Mouse (Mus musculus) T-helper 2 cell (primary cell): ENCODE data around the gene Tirap.

ENCODE experiments used
- in situ Hi-C: fragments of 300-600 bp; cut with MboI, MseI; formaldehyde crosslinking; loops from one replicate; pipeline ENCODE4 v1.15.1; 2025; ENCODE audit warnings: high pct_unique_total_duplicates

Tirap gene

DNA sequence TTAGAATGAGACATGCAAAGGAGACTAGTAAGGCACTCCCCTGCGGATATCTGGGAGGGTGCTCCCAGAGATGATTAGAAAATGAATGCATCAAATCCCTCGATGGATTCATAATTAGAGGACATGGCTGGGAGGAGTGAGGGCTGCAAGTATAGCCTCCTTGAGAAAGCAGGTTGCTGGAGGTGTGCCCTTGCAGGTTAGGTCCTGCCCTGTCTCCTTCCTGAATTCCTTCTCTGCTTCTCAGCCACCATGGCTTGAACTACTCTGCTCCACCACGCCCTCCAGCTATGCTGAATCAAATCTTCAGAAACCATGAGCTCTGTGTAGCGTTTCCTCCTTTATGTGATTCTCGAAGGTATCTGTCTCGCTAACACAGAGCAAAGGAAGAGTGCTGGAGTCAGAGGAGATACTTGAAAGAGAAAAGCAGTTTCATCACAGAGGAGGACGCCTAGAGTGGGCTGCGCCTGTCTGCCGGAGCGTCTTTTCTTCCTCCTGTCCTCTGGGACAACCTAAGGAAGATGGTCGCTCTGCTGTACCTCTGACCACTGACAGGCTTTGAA, 7.0 kb downstream of the Tirap start:
- in situ Hi-C loops = no loop called here

DNA sequence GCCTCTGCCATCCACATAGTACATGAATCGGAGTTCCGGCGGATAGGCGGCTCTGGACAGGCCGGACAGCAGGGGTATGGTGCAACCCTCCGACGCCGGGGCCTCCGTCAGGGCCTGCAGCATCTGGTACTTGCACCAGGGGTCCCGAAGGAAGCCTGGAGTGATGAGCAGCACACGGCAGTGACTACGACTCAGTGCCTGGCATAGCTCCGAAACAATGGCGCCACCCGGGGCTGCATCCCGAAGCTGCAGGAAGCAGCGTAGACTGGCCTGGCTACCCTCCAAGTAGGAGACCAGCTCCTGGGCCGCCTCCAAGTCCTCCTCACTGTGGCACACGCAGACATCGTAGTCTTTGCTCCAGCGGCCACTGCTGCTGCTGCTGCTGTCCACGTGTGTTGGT, 11.4 kb downstream of the Tirap start:
- in situ Hi-C loops = no loop called here

DNA sequence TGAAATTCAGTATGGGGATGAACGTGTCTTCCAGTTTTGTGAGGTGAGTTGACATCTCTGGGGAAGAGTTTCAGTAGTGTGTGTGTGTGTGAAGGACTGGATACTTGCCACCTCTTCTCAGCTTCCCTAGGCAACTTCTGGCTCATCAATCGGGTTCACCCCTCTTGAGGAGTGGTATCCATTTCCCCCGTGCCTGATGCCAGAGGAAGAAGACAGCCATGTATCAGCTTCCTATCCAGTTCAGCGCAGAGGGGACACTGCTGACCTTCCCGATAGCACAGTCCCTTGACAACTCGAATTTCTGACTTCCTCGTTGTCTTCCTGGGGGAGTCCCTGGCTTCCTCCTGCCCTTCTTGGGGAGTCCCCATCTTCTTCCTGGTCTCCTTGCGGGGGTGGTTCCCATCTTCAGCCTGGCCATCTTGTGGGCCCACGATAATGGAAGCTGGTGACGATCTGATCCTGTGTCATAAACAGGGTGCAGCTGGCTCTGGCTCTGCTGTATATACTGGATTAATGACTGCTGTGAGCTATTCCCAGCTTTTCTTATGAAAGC, 12.7 kb downstream of the Tirap start:
- in situ Hi-C loops = no loop called here

DNA sequence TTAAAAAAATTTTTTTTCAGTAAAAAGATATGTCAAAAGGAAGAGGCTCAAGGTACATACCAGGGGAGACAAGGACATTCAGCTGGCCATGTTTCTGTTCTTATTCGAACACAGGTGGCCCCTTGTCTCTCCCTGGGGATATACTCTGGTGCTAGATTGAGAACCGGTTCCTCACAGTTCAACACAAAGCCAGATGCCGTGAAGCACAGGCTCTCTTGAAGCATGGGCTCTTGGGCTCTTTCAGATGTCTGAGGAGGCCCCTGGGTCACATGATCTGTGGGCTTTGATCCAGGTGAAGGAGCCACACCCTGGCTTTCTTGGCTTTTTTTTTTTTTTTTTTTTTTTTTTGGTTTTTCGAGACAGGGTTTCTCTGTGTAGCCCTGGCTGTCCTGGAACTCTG, 13.7 kb downstream of the Tirap start:
- in situ Hi-C loops = no loop called here

DNA sequence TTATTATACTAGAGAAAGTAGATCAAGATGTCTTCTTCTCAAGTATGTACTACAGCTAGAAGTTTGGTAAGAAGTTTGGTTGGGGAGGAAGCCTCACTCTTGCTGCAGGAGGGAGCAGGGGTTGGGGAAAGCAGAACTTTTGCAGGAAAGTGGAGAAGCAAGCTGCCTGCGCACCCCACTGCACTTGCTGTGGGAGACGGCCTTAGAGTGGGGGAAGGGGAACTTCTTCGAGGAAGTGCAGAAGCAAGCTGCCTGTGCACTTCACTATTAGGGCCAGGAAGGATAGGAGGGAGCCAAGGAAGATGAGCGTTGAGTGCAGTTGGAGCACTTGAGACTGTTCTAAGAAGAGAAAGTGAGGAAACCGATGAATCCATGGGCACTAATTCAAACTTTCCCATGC, 16.7 kb downstream of the Tirap start:
- in situ Hi-C loops = no loop called here

DNA sequence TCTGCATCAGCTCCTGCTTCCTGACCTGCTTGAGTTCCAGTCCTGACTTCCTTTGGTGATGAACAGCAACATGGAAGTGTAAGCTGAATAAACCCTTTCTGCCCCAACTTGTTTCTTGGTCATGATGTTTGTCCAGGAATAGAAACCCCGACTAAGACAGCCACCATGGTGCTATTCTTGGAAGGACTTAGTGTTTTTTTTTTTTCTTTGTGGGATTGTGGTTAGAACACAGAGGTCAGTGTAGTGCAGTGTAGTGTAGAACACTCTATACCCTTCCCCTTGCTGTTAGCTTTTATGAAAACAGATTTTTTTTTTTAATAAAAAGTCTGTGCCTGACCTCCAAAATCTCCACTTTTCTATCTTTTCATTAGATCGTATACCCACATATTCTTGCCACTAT, 17.3 kb downstream of the Tirap start:
- in situ Hi-C loops = no loop called here

DNA sequence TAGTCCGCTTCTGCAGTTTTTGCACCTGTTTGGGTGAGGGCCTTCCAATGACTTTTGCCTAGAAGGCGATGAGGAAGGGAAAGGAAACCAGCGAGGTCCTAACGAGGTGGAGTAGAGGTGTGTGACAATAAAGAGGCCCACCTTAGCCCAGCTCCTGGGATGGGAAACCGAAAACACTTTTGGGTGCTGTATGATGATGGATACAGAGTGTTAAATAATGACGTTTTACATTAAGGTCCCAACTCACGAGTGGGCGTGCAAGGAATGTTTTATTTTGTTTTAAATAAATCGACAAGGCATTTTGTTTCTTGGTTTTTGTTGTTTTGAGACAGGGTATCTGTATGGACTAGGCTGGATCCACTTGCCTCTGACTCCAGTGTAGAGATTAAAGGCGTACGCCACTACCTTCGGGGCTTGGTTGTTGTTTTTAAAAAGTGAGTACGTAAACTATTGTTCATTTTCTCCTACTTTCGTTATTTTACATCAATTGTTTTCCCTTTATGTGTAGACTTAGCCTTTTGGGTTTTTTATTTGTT, 23.9 kb downstream of the Tirap start:
- in situ Hi-C loops = loop anchor here (5.0 kb wide), 1 partner anchor 36 kb away; the partner anchor contains the start of gene Foxred1

DNA sequence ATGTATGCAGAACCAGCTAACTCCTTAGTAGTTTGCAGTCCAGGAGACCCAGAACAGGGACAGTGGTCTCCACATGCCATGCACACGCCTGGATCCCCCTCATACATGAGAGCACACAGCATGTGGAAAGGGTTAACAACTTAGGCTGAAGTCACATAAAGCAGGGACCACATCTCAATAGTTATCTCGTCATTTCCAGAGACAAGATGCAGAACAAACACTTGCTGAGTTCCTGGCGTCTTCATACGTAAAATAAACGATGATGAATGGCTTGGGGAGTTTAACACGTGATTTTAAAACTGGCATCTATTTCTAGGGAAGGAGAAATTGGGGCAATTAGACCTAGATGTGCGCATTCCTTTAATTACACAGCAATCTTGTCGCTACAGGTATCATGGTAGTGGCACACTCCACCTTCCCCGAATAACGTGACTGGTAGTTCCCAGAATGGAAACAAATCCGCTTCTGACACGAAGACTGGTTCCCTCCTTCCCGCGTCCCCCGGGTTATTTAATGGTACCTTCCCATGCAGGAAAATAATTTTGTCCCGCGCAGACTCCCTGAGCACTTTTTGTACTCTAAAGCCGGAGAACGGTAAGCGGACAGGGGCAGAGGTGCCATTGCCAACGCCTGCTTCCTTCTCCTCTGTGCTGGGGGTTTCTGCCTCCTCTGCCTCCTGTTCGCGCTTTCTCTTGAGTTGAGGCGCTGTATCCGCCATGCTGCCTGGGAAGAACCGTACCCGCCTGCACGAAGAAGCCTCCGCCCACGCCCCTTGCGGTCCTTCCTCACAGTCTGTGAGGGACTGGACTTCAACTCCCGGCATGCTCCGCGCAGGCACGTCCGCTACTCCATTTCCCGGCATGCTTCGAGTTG, 24.6 kb downstream of the Tirap start, which contains the start of gene Dcps:
Gene Dcps (minus strand): TSS at position 811 of the 873 bp plus-strand sequence.
- in situ Hi-C loops = loop anchor here (5.0 kb wide), 1 partner anchor 37 kb away; the partner anchor contains the start of gene Foxred1

DNA sequence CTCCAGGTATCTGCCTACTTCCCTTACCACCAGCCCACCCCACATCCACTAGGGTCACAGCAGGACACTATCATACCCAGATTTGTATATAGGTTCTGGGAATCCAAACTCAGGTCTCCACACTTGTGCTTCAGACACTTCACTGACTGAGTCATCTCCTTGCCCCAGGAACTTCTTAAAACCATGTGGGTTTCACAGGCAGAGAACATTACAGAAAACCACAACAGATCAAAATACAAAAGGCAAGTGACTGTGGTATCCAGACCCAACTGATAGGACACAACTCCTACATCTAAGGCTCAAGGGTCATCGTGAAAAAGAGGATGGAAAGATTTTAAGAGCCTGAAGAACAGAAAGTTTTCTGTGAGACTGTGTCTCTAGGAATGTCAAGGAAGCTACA, 26.8 kb downstream of the Tirap start:
- in situ Hi-C loops = no loop called here

DNA sequence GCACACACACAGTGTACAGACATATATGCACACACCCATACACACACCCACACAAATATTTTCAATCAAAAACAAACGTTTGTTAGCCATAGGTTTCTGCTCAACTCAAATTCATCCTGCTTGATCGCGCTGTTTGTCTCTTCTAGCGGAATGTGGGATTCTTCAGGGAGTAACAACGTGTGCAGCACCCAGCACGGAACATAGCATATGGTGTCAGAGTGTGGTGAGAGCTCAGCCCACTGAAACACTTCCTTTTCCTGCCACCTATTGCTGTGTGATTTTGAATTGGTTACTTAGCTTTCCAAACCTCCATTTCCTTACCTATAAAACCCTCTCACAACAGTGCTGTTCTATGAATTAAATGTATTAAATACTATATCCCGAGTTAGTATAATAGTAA, 30.0 kb downstream of the Tirap start:
- in situ Hi-C loops = no loop called here

DNA sequence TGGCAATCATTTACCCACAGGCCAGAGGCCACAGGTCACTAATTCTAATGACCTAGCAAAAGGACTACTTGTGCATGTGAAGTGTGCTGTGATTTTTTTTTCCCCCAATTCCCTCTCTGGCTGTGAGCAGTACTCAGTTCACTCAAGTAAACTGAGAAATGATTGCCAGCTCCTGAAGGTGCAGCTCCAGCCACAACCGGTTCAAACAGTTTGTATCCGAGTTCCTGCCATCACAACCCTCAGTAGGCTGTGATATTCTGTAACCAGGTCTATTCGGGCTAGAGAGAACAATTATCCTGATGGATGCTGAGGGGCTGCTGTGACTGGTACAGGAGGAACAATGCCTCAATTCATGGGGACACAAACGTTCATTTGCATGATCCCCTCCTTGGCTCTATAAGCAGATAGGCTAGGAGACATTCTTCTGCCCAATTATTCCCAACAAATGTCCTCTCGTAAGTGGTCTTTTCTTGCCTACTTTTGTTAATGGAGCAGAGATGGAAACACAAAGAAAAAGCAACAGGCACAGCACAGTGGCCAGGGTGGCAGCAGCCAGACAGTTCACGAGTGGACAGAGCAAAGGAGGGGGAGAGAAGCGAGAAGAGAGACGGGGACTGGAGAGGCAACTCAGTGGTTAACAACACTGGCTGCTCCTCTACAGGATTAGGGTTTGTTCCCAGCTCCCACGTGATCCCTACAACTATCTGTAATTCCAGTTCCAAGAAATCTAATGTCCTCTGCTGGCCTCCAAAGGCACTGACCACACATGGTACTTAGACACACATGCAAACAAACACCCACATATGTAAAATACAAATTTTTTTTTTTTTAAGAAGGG, 33.1 kb downstream of the Tirap start:
- in situ Hi-C loops = no loop called here

DNA sequence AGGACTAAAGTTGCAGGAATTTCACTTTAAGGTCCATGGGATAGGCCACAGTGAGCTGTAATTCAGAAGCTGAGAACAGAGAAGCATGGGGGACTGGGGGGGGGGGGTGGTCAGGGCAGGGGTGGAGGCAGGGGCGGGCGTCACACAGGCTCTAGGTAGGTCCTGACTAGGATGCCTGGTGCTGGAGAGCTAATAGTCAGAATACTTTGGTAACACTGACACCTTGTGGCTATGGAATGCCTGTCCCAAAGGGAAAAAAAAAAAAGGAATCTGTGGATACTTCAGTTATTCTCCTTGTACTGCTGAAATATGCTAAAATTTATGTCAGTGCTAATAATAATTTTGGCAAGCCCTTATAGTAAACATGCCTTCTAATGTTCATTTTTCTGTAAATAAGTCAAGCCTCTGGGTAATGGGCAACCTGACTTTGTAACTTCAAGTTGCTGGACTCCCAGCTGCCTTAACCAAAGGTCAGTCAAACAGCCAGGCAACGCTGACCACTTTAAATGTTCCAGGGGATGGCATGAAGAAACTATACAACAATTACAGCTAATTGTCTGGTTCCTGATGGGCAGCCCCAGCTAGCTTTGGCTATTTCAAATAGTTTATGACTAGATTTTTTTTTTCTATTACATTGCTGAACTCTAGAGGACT, 33.8 kb downstream of the Tirap start:
- in situ Hi-C loops = no loop called here

DNA sequence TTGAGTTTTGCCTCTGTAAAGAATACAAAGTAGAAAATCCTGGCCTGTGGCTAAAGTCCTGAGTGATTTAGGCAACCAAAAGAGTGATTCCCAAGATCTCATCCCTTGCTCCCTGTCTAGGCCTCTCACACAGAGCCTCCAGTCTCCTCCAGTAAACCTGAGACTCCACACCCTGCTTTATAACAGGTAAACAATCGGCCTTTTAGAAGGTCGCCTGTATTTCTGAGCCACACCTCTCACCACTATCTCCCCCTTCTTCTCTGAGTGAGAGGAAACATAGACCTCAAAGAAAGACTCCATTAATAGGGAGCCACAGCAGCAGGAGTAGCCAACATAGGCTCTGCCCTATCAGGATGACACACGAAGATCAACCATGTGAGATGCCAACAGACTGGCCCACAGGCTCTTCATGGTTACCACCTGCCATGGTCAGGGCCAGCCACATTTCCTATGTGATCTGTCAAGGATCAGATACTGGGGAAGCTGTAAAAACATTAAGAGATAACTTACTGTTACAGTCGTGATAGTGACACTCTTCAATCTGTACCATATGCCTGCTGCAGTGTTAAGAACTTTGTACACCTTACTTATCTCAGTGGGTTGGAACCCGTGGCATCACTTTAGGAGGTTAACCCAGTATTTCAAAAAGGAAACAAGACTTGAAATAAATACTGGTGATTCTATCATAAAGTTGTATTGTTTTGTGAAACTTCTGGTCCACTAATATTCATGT, 35.8 kb downstream of the Tirap start:
- in situ Hi-C loops = no loop called here

DNA sequence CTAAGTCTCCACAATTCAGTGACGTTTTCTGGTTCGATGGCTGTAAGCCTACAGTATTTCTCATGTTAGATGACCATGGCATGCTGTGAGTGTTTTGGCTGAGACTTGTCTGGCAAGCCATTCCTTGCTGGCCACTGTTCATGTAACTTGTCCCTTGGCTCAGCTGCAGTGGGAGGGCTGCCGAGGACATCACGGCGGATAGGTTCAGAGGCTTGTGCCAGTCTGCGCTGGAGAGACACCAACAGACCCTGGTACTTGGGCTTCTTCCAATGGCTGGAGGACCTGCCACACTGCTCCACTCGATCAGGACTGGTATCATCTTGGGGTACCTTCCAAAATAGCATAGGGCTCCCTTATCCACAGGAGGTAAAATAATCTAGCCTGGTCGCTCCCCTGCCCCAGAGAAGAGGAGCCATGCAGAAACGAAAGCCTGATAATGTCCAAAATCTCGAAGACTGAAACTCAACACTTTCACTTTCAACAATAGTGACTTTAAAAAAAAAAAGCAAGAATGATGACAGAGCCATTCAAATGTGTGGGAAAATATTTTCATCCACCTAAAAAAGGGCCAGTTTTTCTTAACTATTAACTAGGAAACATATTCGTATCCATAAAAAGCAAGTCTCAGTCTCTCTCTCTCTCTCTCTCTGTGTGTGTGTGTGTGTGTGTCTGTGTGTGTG, 36.9 kb downstream of the Tirap start:
- in situ Hi-C loops = no loop called here

DNA sequence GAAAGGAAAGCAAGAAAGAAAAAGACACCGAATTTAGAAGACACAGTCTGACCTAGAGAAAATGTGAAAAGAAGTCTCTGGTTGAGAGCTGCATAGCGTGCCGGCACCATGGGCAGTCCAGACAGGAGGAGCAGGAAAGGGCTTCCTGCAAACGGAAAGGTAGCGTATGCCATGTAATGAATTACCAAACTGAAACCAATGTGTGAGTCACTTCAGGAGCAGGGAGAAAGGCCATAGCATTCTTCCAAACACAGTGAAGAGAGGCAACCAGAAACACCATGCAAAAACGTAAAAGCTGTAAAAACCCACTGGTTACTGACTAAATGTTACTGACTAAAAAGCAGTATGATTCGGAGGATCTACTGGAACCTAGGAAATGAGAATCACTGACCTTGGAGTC, 38.4 kb downstream of the Tirap start:
- in situ Hi-C loops = no loop called here

DNA sequence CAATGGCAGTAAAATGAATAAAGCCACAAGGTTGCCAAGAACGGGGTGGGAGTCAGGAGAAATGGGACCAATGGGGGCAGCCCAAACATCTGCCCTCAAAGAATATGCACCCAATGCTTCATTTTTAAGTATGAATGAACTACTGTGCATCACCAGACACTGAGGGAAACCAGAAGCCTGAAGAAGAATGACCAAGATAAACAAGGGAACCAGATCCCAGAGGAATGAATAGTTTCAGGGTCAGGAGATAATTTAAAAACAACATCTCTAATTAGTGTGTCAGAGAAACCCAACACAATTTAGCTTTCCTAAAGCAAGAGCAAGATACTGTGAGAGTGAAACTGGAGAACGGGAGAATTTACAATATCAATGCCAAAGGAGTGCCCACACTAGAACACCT, 39.4 kb downstream of the Tirap start:
- in situ Hi-C loops = no loop called here

DNA sequence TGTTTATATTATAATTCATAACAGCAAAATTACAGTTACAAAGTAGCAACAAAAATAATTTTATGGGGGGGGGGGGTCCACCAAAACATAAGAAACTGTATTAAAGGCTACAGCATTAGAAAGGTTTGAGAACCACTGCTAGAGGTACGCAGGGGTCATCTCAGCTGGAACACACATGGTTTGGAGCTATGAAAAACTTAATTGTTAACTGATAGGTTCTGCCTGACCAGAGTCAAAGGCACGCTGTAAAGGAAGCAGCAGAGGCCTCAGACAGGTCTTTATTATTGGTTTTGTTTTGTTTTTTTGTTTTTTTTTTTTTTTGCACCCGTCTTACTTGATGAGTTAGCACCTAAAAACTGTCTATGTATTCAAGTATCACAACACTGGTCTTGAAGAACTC, 41.6 kb downstream of the Tirap start:
- in situ Hi-C loops = no loop called here

DNA sequence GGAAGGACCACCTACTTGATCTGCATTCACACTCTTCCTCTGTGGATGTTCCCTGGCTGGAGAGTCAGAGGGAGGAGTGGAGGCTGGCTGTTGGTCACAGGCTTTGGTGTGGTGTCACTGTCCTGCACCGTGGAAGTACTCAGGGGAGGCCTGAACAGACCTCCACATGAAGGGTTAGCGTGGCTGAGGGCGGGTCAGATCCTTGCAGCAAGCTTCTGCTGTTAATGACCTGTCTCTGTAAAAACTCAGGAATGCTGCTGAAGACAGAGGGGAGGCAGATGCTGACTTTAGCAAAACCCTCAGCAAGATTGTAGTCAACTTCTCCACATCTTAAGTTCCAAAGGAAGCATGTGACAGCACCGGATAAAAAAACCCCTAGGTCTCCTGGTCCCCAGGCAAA, 43.2 kb downstream of the Tirap start:
- in situ Hi-C loops = no loop called here

DNA sequence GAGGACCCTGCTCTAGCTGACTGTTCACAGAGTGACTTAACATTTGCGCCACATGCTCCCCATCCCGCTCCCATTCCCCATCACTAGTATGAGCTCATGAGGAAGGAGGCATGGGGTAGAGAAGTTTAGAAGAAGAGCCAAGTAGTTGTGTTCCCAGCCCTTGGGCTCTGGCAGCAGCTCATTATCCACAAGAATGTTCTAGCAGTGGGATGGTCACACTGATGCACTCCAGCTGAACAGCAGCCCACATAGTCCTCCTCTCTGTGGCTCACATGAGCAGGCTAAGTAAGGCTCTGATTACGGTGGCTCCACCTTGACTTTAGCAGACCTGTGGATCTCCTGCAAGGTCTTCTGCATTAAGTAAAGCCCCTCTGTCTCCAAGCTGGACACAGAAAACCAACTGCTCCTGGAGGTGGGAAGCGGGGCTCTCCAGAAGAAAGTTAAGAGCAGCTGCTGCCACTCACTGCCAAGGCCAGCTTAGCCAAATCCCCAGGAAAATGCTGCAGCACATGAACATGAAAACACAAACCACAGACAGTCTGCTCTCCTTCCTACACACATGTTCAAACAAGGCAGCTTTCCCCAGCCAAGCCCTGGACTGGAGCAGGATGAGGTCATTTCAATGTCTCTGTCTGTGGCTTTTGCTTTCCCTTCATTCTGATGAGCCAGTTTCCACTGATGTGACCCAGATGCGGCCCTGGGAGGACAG, 43.9 kb downstream of the Tirap start:
- in situ Hi-C loops = no loop called here
